Mouse (Mus musculus): ENCODE results near the gene Hoxa9.

Hoxa9 gene

DNA sequence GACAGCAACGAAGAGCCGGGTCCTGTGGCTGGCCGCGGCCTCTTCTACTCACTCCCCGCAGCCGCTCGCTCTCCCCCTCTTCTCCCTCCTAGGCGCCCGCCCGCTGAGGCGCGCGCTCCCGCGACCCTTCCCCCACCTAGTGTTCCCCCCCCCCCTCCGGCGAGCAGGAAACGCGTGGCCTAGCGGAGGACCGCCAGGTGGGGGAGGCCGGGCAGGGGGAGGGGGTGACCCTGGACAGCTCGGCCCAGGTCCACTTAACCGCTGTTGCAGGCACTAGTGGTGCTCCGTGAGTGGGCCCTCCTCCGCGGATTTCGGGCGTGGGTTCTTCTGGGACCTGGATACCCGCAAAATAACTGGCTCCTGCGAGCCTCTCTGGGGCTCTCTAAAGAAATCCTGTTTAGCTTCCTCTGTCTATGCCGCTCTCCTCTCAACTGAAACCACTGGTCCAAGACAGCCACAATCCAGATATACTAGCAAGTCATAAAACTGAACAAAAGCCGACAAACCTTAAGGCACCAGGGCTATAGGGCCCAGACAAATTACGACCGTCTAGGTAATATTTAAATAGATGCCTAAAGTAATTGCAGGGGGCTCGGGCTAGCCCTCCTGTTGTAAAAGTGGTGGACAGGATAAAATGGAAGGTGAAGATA lies at the start of gene Hoxa9:
Hoxa9 (minus strand) TSS at position 574 of the 650 bp plus-strand sequence.
- no peak for DNase-seq (ENCODE audit: low read depth, low spot score)

DNA sequence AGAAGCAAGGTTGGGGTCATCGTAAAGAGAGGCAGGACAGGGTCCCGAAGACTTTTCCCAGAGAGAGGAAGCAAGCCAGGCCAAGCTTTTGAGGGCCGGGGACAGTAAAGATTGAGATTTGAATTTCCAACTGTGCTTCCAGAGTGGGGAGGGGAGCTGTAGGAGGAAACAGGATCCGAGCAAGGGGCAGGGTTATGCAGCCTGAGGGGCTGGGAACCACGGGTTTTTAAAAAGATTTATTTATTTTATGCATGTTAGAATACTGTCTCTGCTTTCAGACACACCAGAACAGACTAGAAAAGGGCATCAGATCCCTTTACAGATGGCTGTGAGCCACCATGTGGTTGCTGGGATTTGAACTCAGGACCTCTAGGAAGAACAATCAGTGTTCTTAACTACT lies 46.0 kb upstream of the Hoxa9 start:
- DNase-seq (ENCODE audit: low read depth, low spot score) = no peak

DNA sequence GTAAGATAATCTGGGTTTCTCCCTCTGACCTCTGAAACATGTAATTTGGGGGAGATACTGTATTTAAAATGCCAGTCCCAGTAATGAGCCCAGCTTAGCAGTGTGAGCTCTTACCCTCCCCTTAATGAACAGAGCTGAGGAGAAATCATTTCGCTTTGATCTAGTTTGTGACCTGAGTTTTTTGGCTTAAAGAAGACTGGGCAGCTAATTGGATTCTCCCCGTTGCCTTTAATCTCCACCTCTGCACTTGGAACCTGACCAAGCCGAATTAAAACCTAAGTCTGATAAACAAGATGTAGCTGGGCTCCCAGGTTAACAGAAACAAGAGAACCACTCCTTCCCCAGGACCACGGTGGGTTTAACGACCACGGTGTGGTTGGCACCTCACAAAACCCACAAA lies 45.5 kb upstream of the Hoxa9 start:
- no peak for DNase-seq (ENCODE audit: low read depth, low spot score)

DNA sequence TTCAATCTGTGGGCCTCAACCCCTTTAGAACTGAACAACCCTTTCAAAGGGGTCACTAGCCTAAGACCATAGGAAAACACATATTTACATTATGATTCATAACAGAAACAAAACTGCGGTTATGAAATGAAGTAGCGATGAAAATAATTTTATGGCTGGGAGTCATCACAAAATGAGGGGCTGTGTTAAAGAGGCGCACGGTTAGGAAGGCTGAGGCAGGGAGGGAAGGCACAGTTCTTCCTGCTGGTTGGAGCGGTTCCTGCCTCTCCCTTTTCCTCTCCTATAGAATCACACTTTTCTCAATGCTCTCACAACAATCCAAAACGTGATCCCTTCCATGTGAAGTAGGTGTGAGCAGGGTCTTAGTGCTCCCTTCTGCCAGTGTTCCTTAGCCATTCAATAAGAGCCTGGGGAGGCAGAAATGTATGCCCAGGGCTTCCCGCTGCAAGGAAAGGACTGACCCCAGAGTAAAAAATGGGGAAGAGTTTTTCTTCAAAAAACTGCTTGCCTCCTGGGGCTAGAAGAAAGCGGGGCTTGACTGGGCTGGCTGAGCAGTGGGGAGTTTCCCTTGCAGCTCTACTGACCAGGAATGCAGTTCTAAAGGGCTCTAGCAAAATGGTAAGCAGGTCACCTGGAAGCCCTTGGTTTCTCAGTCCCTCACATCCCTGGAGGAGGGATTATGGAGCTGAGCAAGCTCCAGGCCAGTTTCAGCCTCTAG lies 44.8 kb upstream of the Hoxa9 start:
- no peak for DNase-seq (ENCODE audit: low read depth, low spot score)

DNA sequence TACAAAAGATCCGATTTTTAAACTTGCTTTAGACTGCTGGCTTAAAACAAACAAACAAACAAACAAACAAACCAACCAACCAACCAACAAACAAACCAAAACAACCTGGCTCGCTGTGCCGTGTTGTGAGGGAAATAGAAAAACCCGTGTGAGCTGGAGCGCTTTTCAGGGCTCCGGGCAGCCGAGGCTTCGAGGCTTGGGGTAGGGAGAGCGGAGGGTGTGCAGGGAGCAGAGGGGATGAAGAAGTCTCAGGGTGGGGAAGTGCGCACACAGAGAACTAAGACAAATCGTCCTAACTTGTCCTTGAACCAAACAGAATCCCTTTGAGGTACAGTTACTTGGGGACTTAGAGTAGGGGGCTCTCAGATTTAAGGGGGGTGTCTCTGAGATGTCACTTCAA lies 43.7 kb upstream of the Hoxa9 start:
- DNase-seq (ENCODE audit: low read depth, low spot score) = no peak

DNA sequence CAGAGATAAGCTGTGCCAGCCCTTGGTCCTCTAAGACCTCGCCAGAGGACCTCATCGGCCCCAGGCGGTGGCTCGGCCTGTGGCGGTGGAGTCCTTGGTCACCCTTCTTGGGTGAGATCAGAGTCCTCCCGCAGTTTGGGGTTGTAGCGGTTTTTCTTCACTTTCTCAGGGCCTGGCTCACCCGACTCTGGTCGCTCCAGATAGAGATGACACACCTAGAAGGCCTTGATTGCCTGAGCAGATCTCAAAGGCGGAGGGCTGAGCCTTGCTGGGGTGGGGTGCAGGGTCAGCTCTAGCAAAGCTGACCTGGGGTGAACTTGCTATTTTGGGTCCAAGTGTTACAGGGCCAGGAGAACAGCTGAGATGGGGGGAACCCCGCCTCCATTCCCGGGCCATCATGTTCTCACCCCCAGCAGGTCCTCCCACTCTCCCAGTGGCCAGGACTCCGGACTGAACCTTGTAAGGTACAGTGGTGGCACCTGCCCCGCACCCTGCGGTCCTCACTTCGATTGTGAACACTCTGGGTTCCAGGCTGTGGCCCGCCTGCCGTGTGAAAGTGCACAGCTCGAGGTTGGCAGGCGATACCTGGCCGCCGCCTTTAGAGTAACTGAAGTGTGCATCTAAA lies 42.9 kb upstream of the Hoxa9 start:
- DNase-seq (ENCODE audit: low read depth, low spot score) = no peak

DNA sequence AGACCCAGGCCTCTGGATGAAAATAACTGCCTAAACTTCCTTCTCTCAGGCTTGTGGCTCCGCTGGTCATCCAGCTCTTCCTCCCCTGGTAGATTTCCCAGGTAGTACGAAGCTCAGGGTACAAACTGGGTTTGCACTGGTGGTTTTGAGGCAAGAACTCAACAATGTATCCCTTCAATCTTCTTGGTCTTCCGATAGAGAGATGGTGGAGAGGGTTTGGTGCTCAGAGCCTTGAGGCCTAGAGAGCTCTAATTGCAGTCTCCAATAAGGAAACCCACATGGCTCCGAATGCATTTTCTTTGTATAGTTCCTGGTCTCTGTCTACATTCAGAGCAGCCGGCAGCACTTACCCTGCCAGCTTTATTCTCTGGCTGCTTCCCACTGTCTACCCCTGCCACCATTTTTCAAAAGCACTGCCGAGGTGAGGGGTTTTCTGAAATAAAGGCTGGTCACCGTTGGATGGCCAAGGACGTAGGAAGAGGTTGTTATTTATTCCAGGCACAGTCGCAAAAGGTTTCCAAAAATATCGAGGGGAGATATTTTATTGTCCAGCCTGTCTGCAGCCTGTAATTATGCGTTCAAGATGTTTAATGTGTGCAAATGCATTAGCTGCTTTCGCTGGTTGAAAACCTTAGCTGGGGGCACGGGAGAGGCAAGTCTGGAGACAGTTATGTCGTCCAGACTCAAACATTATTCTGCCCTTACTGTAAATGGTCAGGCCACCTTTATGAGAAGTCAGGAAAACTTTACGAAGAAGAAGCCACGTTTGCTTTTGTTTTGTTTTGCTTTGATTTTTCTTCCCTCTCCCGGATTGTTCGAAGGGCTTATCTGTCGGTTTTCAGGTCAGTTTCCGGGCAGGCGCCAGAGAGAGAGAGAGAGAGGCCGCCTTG lies 42.1 kb upstream of the Hoxa9 start:
- no peak for DNase-seq (ENCODE audit: low read depth, low spot score)

DNA sequence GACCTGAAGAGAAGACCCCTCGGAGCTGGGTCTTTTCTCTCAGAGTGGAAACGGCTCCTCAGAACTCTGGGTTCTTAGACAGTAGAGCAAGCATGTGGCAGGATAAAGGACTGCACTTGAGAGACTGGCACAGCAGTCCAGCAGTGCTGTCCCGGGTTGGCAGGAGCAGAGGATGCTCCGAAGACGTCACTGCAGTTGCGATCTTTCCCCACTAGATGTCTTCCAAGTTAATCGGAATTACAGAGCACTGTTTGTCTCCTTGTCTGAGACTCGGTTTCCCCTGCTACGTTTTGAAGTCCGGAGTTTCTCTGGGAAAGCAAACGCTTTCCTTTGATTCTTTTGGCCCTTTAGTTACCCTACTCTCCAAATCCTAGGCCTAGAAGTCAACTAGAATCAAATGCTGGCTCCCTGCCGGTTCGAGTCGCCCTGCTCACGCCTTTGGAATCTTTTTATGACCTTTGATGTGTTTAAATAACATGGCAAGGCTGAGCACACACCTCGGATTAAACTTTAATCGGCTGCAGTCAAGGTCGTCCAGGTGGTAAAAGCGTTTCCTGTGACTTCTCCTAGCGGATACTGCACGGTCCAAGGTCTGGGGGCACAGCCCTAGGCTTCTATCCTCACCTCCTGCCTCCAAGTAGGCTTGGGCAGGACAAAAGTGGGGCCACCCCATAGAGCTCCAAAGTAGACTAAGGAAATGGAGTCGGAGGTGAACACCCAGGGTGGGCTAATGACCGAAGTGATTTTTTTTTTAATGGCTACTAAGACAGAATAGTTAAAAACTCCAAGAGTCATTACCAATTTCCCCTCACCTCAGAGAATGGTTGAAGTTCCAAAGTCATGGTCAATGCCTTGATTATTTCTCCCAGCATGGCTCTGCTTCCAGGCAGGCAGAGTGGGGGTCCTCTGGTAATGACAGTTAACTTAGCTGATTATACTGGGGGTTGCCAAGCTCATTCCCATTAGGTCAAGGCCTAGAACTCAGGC lies 39.9 kb upstream of the Hoxa9 start:
- DNase-seq (ENCODE audit: low read depth, low spot score) = peak; percentile 46

DNA sequence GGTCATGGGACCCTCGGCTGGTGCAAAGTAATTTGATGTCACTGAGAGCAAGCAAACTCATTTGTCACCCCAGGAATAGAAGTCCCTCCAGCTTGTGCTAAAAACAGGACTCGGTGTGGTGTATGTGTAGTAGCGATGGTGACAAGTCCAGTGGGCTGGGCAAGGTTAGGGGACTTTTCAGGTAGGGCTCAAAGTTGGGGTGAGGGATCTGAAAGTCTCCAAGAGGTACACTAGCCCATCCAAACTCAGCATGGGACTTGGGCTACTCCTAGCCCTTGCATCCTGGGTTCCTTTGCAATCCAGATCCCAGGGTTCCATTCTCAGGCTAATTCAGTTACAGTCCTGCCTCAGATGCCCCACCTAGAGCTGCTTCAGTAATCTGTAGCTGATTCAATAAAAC lies 37.9 kb upstream of the Hoxa9 start:
- no peak for DNase-seq (ENCODE audit: low read depth, low spot score)

DNA sequence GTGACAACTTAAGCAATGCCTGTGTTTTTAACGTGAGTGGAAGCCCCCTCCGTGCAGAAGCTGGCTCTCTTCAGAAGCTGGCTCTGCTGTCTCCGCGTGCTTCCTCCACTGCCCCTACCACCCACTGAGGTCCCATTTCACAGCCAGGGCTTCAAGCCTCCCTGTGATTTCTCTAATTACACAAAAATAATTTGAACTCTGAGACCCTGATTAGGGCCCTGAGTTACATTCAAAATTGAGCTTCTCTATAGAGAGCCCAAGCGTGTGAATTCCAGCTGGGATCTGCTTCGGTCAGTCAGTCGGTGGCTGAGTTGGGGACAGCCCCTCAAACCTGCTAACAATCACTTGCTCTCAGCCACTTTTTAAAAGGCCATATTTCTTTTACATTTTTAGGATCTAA lies 37.5 kb upstream of the Hoxa9 start:
- no peak for DNase-seq (ENCODE audit: low read depth, low spot score)

DNA sequence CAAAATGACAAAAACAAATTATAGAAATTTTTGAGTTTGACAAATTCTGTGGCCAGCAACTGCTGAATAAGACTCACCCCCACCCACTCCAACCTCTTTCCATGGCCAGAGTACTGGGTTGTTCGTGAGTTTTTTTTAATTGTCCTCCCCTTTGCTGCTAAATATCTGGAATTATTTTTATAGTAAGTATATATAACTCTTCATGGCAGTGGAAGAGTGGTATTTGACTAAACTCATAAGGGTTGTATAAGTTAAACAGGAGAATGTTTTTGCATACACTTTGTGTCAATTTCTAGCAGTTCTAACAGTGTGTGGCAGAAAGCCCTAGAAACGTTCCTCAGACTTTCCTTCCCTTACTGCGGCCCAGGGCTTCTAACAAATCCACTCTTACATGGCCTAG lies 36.8 kb upstream of the Hoxa9 start:
- DNase-seq (ENCODE audit: low read depth, low spot score) = no peak

DNA sequence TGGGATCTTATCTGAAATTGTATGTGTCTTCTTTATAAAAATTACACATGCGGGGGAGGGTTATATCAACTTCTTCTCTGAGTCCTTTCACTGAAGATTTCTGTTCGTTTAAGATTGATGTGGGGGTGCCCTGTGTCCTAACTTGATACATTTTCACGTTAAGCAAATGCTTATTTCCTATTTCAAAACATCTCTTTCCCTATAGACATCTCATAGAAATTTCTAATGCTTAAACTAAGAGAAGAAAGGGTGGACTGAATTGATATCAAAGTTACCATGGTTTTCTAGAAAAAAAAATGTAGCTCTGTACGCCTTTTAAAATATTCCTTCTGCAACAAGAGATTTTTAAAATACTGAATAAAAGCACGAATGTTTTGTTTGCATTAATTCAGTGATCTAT lies 36.3 kb upstream of the Hoxa9 start:
- DNase-seq (ENCODE audit: low read depth, low spot score) = no peak

DNA sequence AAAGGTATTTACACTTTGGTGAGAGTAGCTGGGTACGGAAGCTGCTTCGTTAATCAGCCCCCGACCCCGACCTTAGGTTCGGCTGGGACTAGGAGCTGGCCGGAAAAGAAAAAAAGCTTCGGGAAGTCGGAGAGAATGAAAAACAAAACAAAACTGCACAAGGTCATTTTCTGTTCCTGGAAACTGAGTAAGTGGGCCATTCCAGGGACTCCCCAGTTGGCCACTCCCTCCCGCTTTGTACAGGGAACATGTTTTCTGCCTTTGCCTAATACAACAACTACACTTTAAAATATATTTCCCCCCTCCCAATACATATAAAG lies 35.7 kb upstream of the Hoxa9 start:
- no peak for DNase-seq (ENCODE audit: low read depth, low spot score)

DNA sequence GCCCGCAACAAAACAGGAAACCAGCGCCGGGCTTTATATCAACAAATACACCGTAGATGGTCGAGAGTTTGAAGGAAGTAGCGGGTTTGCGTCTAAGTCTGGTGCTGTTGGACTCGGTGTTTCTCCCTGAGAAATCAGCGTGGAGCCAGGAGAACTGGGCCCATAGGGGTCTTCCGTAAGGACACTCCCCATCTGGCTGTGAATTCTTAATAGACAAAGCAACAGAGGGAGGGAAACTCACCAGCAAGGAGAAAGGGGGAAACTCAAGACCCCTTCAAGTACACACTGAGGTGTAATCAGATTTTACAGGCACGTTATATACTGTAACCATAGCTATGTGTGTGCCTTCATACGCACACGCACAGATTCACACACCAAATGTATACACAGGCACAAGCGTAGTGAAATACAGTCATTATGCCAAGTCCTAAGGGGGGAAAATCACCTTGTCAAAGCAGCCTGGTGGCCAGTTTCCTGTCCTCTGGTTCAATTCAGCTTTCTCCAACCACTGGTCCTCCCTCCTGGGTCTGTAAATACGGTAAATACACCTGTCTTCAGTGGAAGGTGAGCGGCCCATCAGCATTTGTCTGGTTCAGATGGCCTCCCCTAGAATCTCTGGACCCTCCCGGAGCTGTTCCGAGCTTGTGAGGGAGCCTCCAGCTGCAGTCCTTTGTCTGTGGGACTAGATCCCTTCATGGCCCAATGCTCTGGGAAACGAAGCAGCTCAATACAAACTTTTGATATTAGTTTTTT lies 35.2 kb upstream of the Hoxa9 start:
- DNase-seq (ENCODE audit: low read depth, low spot score) = no peak

DNA sequence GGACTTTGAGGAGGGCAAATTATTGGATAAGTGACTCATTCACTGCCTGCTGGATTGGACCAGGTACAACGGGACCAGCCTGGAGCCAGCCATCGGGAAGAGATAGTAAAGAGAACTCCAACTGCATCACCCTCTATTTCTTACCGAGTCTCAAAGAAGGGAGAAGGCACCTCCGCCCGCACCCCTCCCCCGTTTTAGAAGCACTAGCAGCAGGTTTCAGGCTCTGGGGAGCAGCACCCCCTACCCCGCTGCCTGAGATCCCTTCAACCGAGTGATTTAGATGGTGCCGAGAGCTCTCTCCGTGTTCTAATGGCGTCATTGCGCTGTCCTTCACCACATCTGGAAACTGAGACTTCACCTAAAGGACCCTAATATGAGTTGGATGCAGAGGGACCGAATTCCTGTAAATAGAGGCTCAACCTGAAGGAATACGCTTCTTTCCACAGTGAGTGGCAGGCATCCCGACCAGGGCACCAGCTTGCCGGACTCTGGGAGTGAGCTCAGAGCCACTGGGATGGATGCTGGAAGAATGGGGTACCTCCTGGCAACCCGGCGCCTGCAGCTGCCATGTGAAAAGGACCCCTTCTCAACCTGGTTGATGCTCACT lies 34.5 kb upstream of the Hoxa9 start:
- no peak for DNase-seq (ENCODE audit: low read depth, low spot score)

DNA sequence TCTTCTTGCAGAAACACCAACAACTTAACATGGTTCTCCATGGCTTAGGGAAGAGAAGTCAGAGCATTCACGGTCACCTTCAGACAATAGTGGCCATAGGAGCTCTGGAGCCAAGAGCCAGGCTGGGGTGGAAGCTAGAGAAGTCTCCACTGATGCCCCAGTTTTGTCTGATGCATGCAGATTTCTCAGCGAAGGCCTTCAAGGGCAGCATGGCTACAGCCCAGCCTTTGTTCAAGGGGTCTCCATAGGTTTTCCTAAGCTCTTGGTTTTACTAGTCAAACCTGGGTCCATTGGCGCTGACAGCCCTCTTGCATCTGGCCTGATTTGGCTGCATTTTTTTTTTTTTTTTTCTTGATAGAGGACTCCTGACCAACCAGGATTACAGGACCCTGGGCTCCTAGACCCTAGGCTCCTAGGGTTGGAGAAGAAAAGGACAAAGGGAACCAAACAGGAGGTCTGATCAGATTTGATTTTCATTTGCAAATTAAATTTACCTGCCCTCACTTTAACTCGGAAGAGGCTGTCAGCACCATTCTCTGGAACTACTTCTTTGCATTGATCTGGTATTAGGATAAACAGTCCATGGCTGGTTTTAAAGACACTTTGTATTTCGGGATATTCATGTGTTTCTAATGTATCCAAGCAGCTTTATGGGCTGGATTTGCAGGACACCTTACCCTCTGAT lies 33.4 kb upstream of the Hoxa9 start:
- DNase-seq (ENCODE audit: low read depth, low spot score) = no peak

DNA sequence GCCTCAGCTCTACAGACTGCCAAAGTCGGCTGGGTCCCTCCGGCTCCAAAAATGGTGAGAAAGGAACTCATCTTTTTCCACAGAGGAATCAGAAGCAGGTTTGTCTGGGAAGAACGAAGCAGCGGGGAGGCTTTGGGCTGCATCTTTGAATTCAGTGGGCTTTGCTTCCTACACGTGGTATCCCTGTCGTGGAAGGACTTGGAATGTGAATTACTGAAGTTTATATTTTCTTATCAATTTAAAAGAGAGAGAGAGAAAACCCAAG lies 32.4 kb upstream of the Hoxa9 start:
- DNase-seq (ENCODE audit: low read depth, low spot score) = no peak

DNA sequence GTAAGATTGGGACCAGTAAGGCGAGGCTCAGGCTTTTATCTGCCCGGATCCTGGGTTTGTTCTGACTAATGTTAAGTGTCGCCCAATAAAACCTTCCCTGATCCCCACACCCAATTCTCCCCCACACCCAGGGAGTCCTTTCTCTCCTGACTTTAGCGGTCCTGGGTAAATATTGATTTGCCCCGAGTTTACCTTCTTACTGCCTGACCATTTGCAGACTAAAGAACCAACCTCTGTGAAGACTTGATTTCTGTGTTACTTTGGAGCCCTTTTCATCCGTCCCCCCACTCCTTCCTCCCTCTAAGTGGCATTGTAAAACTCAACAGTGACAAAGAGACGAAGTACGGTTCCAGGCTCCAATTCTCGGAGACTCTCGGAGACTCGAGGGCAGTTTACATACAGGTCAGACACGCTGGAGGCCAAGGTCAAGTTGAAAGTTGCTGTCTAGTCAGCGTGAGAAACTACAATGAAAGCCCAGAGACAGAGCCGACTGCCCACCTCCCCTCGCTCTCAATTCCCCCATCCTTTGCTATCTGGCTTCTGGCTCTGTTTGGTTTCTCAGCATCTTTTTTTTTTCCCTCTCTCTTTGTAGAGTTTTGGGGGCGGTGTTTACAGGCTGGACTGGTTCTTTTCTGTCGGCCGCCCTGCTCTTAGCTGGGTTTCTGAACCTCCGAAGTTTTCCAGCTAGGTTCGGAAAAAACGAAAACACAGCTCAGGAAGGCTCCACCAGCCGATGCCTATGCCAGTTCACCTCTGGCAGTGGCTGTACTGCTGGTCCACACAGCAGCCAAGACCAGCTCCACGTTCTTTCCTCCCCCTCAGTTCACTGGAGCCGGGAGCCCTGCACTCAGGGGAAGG lies 31.8 kb upstream of the Hoxa9 start:
- no peak for DNase-seq (ENCODE audit: low read depth, low spot score)

Data from retina, adult 2 months (tissue).